Mouse (Mus musculus): Measurements from ENCODE around the gene Ugt1a9.

GRCm38 (mm10) chr1:88212341-88213045 is 141.9 kb downstream of the Ugt1a9 start:
- TF ChIP-seq POLR2A (IDR thresholded peaks at IDR 0.05; ENCODE audit: low read depth, low read length) (no peak), CTCF (IDR thresholded peaks at IDR 0.05; ENCODE audit: extremely low read depth, insufficient read depth, insufficient read length, insufficient replicate concordance) (no peak)
